Mouse (Mus musculus) kidney, embryonic 14.5 days (tissue): ENCODE measurements around the gene Ccr7. TPM values are rescaled to one million over a fixed set of nuclear protein-coding genes. Genes with fewer than 3 reads are reported as not detected.

ENCODE experiments used
- ATAC-seq: fragments of 200-750 bp; cut with Nextera tagmentation; 2 replicates; pipeline ENCODE4 v1.8.0; 2017; ENCODE audit warnings: moderate number of reproducible peaks, mild to moderate bottlenecking, moderate TSS enrichment, moderate library complexity; ENCODE audit not compliant: low FRiP score, low TSS enrichment
- H3K27ac ChIP-seq: fragments of 300-500 bp; sonication (generic); 2 replicates; pipeline ENCODE4 v1.5.1; 2014; ENCODE audit warnings: low read depth, mild to moderate bottlenecking, low read length, moderate library complexity, mixed read lengths
- H3K27me3 ChIP-seq: fragments of 300-500 bp; sonication (generic); 2 replicates; pipeline ENCODE4 v1.6.1; 2014; ENCODE audit warnings: mild to moderate bottlenecking, low read length; ENCODE audit not compliant: control insufficient read depth, insufficient read depth
- H3K36me3 ChIP-seq: fragments of 300-500 bp; sonication (generic); 2 replicates; pipeline ENCODE4 v1.6.1; 2014; ENCODE audit warnings: low read length, mixed read lengths; ENCODE audit not compliant: control insufficient read depth, insufficient read depth
- H3K4me1 ChIP-seq: fragments of 300-500 bp; sonication (generic); 2 replicates; pipeline ENCODE4 v1.6.1; 2014; ENCODE audit warnings: low read length, mixed read lengths; ENCODE audit not compliant: control insufficient read depth, insufficient read depth
- H3K4me2 ChIP-seq: fragments of 300-500 bp; sonication (generic); replicated peaks from 2 replicates; pipeline ENCODE4 v1.6.1; 2014; ENCODE audit warnings: low read depth, mild to moderate bottlenecking, low read length
- H3K4me3 ChIP-seq: fragments of 300-500 bp; sonication (generic); 2 replicates; pipeline ENCODE4 v1.5.1; 2014; ENCODE audit warnings: mild to moderate bottlenecking, low read length
- H3K9ac ChIP-seq: fragments of 300-500 bp; sonication (generic); 2 replicates; pipeline ENCODE4 v1.6.1; 2014; ENCODE audit warnings: low read depth, mild to moderate bottlenecking, low read length, moderate library complexity
- H3K9me3 ChIP-seq: fragments of 300-500 bp; sonication (generic); 2 replicates; pipeline ENCODE4 v1.6.1; 2016; ENCODE audit warnings: low read length; ENCODE audit not compliant: control insufficient read depth
- WGBS: fragments of 180-500 bp; shearing (Covaris S2); extraction: QIAGEN DNeasy Blood & Tissue Kit; methylation state at CpG from one replicate; pipeline ENCODE4 v1.1.7; 2014; 5-methylcytosine and 5-hydroxymethylcytosine counted together
- polyA plus RNA-seq: library from polyadenylated mRNA; unstranded; fragments of >200 nt; fragmentation: Nextera tagmentation; extraction: Ambion mirVana; gene quantifications from 2 replicates; pipeline ENCODE4 v1.2.1, GENCODE M21; 2014

Ccr7 gene
- polyA plus RNA-seq, 1 experiment from 2014 or later: not detected

DNA sequence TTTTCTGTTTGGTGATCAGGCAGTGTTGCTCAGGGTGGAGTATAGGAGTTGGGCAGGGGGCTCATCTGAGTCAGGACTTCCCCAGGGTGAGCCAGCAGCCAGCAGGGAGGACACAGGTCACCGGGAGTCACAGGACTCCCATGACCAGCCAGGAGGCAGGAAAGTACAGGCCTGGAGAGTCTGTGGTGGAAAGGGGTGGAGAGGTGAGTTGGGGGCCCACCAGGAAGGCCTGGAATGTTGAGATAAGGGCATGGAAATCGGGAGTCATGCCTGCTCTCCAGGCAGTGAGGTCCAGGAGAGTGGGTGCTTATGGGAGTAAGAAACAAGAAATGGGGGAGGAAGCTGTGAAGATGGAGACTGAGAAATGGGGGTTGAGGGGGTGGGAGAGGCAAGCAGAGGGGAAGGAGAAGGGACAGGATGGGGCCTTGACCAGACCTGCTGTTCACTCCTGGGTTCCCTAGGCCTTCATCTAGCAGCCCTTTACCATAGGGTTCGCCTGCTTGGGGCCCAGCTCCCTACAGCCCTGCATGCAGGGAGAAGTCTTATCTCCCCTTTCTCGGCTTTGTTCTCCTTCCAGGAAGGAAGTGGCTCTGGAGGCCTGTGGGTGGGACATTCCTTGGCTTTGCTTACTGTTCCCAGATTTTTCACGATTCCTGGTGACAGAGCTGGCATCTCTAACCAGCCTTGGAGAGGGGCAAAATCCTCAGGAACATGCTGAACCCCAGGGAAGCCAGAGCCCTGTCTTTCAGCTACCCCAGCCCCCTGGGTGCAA, 28.2 kb downstream of the Ccr7 start:
- Histone ChIP-seq H3K9me3 (no peaks in the 10 kb centered on the region), H3K4me2 (no peak overlapping the region; the same call in 1 of the 2 replicates), H3K4me1 (peaks cover 24% of the 10 kb centered on the region), H3K9ac (peak overlapping the region; percentile 25; the same call in 1 of the 2 replicates), H3K27ac (peak overlapping the region; percentile 70), H3K36me3 (no peaks in the 10 kb centered on the region), H3K4me3 (no peak overlapping the region), H3K27me3 (no peaks in the 10 kb centered on the region)
- no peak for ATAC-seq
- 30% methylated on average over 5 of the region's 5 CpGs for WGBS

DNA sequence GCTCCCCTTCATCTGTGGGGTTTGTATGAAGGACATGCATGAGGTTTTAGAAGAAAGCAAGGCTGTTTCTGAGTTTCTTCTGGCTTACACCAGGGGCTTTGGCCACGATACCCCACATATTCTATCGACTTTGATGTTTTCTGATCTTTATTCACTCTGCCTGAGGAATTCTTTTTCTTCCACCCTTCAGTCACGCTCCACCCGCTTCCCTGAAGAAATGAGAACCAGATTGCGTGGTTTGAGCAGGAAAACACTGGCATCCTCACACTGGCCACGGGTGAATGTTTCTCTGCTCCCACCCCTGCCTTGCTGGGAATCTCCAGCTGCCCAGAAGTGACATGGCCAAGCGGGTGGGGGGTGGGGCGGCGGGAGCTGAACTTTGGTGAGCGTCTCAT, 30.2 kb downstream of the Ccr7 start:
- WGBS: 37% methylated on average over 10 of the region's 10 CpGs
- H3K27ac ChIP-seq: peak overlapping the region; percentile 42; the same call in 1 of the 2 replicates
- no peaks in the 10 kb centered on the region for H3K36me3 ChIP-seq
- H3K9me3 ChIP-seq: no peaks in the 10 kb centered on the region
- no peak overlapping the region for H3K4me3 ChIP-seq
- H3K27me3 ChIP-seq: no peaks in the 10 kb centered on the region
- no peak overlapping the region for H3K9ac ChIP-seq
- no peak for ATAC-seq
- peaks cover 22% of the 10 kb centered on the region for H3K4me1 ChIP-seq
- no peak overlapping the region for H3K4me2 ChIP-seq

DNA sequence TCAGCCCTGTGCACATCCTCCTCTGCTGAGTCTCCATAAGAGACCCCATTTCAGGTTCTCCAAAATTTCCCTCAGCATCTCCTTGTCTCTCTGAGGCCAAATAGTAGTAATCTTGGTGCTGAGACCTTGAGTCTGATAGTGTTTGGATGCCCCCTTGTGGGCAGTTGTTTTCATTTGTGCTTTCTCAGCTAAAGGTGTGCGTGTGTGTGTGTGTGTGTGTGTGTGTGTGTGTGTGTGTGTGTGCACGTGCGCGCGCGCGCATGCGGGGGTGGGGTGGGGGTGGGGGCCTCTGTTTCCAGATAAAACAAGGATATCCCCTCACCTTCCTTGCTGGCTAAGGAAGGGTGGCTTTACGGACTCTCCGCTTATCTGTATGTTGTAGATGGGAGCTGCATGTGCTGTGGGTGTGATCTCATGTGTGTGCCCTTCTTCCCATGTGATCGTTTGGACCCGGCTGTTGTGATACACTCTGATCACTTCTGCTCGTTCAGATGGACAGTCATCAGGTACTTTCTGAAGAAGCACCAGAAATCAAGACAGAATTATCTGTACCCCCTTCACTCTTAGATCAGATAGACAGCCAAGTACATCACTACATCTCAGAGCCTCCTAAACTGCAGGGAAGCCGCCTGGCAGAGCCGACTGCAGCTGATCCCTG, 30.8 kb downstream of the Ccr7 start:
- peaks cover 22% of the 10 kb centered on the region for H3K4me1 ChIP-seq
- H3K36me3 ChIP-seq: no peaks in the 10 kb centered on the region
- WGBS: 42% methylated on average over 15 of the region's 15 CpGs
- peak overlapping the region; percentile 42; the same call in 1 of the 2 replicates for H3K27ac ChIP-seq
- H3K9me3 ChIP-seq: no peaks in the 10 kb centered on the region
- H3K4me3 ChIP-seq: no peak overlapping the region
- no peak; the same call in 1 of the 2 replicates for ATAC-seq
- no peaks in the 10 kb centered on the region for H3K27me3 ChIP-seq
- no peak overlapping the region for H3K4me2 ChIP-seq
- no peak overlapping the region for H3K9ac ChIP-seq

DNA sequence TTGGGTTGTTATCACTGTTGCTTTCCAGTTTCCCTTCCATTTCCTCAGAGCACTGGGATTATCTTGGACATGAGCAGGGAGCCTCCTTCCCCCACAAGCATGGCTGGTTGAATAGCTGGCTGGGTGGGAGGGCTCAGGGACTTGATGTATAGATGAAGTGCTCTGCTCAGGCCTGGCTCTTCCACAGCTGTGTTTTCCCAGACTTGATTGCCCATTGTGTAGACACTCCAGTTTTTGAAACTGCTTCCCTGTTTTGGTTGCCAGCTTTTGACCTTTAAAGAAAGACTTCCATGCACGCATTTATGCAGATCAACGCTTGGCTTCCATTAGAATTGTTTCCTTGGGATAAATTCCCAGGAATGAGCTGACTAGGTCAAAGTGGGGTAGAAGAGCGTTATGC, 32.2 kb downstream of the Ccr7 start:
- Histone ChIP-seq H3K9me3 (no peaks in the 10 kb centered on the region), H3K27me3 (no peaks in the 10 kb centered on the region), H3K9ac (no peak overlapping the region), H3K4me3 (no peak overlapping the region), H3K4me2 (no peak overlapping the region), H3K4me1 (peaks cover 22% of the 10 kb centered on the region), H3K27ac (no peak overlapping the region), H3K36me3 (no peaks in the 10 kb centered on the region)
- no peak for ATAC-seq
- 64% methylated on average over 3 of the region's 3 CpGs for WGBS

DNA sequence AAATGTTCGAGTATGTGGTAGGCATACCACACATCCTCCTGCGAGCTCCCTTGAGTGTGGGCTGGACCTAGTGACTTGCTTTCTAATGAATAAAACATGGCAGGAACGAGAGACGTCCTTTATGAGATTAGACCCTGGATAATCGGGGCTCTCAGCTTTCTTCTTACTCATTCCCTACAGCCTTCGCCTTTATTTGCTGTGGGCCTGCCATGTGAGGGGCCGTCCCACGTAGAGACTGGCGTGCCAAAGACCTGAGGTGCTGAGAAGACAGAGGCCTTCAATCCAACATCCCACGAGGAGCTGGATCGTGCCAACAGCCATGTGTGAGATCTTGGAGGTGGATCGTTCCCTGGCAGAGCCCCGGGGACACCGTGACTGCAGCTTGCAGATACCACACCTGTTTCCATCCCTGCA, 33.7 kb downstream of the Ccr7 start:
- H3K4me1 ChIP-seq: peaks cover 12% of the 10 kb centered on the region; the same call in 1 of the 2 replicates
- no peak overlapping the region for H3K4me3 ChIP-seq
- no peaks in the 10 kb centered on the region for H3K9me3 ChIP-seq
- H3K4me2 ChIP-seq: no peak overlapping the region
- no peaks in the 10 kb centered on the region for H3K27me3 ChIP-seq
- no peak for ATAC-seq
- H3K27ac ChIP-seq: no peak overlapping the region
- 63% methylated on average over 14 of the region's 14 CpGs for WGBS
- no peaks in the 10 kb centered on the region for H3K36me3 ChIP-seq
- H3K9ac ChIP-seq: no peak overlapping the region

DNA sequence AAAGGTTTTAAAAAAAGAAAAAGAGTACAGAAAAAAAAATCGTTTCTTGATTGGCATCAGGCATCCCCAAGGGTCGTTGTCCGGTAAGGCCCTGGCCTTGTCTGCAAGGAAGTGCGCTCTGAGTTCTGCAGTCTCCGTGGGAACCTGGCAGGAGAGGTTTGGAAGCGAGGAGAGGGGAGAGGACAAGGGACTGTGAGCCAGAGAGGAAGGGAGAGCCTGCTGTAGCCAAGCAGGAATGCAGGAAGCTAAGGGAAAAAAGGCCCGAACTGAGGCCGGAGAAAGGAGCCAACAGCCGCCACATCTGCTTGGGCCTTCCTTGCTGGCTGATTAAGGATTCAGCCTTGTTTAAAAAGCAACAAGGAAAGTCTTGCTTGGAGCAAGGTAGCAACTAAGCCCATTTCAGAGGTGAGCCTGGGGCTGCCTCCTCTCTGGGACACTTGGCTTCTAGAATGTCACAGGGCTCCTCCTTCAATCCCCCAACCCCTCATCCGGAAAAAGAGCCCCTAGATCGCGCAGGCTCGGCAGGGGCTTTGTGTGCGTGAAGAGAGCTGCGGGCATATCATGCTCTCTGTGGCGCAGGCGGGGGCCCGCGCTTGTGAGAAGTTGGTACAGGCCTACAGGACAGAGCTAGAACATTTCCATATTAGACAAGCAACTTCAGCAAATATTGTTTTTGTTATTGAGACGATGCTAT, 34.2 kb downstream of the Ccr7 start:
- Histone ChIP-seq H3K36me3 (no peaks in the 10 kb centered on the region), H3K4me2 (no peak overlapping the region), H3K4me1 (peaks cover 12% of the 10 kb centered on the region; the same call in 1 of the 2 replicates), H3K27ac (no peak overlapping the region), H3K9me3 (no peaks in the 10 kb centered on the region), H3K4me3 (no peak overlapping the region), H3K27me3 (no peaks in the 10 kb centered on the region), H3K9ac (peak overlapping the region; percentile 14; the same call in 1 of the 2 replicates)
- ATAC-seq: no peak
- 48% methylated on average over 20 of the region's 20 CpGs for WGBS

DNA sequence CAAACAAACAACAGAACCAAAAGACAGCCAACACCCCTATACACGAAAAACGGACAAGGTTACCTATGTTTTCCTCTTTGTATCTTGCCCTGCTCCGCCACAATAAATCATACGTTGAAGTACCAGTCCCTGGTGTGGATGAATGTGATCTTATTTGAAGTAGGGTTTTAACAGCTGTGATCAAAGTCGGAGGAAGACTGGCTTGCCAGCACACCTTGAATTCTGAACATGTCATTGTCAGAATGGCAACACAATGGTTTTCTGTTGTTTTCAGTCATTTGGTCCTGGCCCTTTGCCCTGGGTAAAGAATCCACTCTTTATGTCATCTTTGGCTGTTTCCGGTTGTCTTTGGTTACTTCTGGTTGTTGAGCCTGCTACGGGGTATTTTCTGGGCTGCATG, 35.9 kb downstream of the Ccr7 start:
- Histone ChIP-seq H3K27ac (no peak overlapping the region), H3K4me1 (0 out of 2 replicates have a peak, but pooled peaks cover 5% of the 10 kb centered on the region), H3K4me2 (no peak overlapping the region), H3K9ac (no peak overlapping the region), H3K36me3 (no peaks in the 10 kb centered on the region), H3K4me3 (no peak overlapping the region), H3K9me3 (no peaks in the 10 kb centered on the region), H3K27me3 (no peaks in the 10 kb centered on the region)
- no peak for ATAC-seq
- WGBS: 85% methylated on average over 7 of the region's 7 CpGs

DNA sequence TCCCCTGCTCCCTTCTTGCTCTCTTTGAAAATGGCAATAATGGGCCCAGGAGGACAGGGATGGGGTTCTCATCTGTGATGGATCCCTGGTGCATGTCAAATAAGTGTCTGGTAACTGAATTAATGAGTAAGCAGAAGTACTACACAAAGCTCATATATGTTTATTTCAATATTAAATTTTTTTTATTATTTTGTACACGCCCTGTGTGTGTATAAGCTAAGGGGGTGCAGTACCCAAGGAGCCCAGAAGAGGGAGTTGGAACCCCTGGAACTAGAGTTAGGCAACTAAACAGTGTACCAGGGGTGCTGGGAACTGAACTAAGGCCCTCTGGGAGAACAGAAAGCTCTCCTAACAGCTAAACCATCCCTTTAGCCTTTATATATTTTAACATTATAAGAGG, 36.5 kb downstream of the Ccr7 start:
- H3K4me3 ChIP-seq: no peak overlapping the region
- no peak overlapping the region for H3K27ac ChIP-seq
- 0 out of 2 replicates have a peak, but pooled peaks cover 5% of the 10 kb centered on the region for H3K4me1 ChIP-seq
- no peak overlapping the region for H3K4me2 ChIP-seq
- H3K9ac ChIP-seq: no peak overlapping the region
- no peak for ATAC-seq
- no peaks in the 10 kb centered on the region for H3K36me3 ChIP-seq
- 92% methylated on average over 1 of the region's 1 CpGs for WGBS
- no peaks in the 10 kb centered on the region for H3K9me3 ChIP-seq
- no peaks in the 10 kb centered on the region for H3K27me3 ChIP-seq
